Mouse (Mus musculus) right cerebral cortex, adult 2 months (tissue): ENCODE measurements around the gene Ube3b.

Experiments
- DNase-seq, 2 experiments: peaks; one replicate each; pipeline ENCODE4 v3.0.0; 2021 to 2022; ENCODE audit warnings: low spot score in 2 of 2

Gene Ube3b

GRCm38 (mm10) chr5:114373581-114373980 is 6.8 kb upstream of the Ube3b start:
- no peak for DNase-seq

DNA sequence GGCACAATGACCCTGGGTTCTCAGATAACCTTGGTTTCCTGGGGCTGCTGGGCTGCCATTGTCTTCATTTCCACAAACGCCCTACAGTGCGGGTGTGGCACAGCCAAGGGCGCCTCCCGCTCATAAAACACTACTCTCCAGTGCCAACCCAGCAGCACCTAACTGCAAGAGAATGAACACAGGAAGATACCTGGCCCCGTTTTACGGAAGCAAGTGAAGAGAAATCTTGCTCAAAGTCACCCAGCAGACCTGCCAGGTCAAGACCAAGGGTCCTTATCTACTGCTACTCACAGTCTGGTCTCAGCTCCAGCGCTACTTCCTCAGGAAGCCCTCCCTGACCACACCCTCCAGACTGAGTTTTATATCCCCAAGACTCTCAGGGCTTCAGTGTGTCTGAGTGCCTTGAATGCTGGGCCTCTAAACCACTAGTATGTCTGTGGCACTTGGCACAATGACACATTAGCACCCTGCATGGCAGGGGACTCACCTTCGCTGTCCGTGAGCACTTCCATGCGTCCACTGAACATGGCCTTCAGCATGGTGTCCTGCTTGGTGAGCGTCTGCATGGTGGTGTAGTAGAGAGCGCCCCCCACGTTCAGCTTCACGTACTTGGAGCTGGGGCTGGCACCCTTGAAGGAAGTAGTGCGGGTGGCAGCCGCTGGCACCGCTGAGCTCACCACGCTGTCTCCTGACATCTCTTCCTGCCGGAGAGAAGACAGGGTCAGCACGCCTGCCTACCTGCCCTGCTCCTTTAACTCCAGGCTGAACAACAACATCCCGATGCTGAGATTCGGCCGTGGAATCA is 5.8 kb upstream of the Ube3b start:
- DNase-seq: no peak

GRCm38 (mm10) chr5:114378177-114378920 is 2.1 kb upstream of the Ube3b start:
- DNase-seq: no peak

GRCm38 (mm10) chr5:114378936-114379335 is 1.5 kb upstream of the Ube3b start:
- no peak for DNase-seq

GRCm38 (mm10) chr5:114379763-114380162 is 644 bp upstream of the Ube3b start:
- DNase-seq: no peak

- peak in 1 of 2 experiments; percentile 27 for DNase-seq
These were observed 575 bp downstream of the Ube3b start for GRCm38 (mm10) chr5:114381013-114381351.

- DNase-seq: no peak
These were observed 2.9 kb downstream of the Ube3b start for GRCm38 (mm10) chr5:114383184-114383904.

DNA sequence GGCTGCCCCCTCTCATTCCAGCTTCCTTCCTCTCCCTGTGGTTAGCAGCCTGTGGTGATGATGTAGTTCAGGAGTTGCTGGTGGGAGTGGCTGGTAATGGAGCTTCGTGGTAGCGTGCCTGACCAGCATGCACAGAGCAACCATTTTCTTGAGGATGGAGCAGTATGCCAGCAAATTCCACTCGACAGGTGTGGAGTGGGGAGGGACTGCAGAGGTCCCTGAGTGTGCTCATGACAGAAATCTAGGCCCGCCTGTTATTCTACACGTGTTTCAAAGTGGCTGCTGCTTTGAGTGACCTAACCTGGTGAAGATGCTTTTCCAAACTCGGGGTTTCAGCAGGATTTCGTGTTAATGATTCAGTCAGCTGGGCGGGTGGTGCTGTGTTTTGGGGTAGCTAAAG is 4.0 kb downstream of the Ube3b start:
- no peak for DNase-seq

DNA sequence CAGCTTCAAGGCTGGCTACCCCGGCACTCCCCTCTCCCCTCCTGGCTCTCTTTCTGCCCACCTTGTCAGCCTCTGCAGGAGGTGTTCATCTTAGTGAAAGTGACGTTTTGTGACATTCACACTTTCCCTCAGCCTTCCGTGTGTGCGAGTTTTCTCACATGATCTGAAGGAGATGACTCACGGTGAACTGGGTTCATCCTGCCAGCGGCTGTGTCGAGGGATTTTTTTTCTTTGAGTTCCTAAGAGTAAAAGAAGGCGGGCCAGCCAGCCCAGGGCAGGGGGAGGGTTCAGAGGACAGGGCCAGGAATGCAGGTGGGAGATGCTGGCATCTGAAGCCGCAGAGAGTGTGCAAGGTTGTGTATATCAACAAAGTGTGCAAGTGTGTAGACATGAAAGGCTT is 12.8 kb downstream of the Ube3b start:
- peak in 1 of 2 experiments; percentile 17 for DNase-seq

- DNase-seq: no peak
These were observed 26.2 kb downstream of the Ube3b start for GRCm38 (mm10) chr5:114406592-114406991.

GRCm38 (mm10) chr5:114407269-114407668 is 26.9 kb downstream of the Ube3b start:
- no peak for DNase-seq

DNA sequence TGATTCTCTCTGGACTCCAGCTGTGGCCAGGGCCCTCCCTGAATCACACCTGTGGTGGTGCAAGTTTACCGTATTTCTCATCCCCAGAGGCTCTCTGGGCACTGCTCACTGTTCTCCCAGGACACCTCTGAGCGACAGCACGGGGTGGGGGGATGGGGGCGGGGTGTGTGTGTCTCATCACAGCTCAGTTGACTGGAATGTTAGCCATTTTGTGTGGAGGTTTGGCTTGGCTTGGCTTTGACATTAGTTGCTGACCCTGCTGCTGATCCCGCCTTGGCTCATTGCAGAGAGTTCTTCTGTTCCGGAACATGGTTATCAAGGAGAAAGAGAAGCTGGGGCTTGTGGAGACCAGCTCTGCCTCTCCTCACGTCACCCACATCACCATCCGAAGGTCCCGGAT is 27.4 kb downstream of the Ube3b start:
- DNase-seq: no peak

GRCm38 (mm10) chr5:114408846-114409245 is 28.4 kb downstream of the Ube3b start:
- no peak for DNase-seq

DNA sequence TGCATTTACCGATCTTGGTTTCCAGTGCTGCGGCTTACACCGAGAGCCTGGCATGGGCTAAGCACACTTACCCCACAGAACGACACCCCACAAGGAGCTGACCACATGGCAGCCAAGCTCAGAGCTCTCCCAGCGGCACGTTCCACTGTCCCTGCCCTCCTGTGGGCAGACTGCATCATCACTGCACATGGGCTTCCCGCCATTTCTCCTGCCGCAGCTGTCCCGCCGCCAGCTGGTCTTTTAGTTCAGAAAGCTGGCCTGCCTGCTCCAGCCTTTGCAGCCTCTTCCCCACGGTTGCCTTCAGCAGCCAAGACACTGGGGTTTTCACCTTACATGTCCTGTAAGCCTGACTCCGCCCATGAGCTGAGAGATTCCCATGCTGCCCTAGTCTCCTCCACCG is 30.0 kb downstream of the Ube3b start:
- no peak for DNase-seq

GRCm38 (mm10) chr5:114412361-114412998 is 32.1 kb downstream of the Ube3b start:
- no peak for DNase-seq

GRCm38 (mm10) chr5:114413067-114413735 is 32.8 kb downstream of the Ube3b start:
- no peak for DNase-seq

- DNase-seq: no peak
These were observed 35.2 kb downstream of the Ube3b start for GRCm38 (mm10) chr5:114415606-114416005.

DNA sequence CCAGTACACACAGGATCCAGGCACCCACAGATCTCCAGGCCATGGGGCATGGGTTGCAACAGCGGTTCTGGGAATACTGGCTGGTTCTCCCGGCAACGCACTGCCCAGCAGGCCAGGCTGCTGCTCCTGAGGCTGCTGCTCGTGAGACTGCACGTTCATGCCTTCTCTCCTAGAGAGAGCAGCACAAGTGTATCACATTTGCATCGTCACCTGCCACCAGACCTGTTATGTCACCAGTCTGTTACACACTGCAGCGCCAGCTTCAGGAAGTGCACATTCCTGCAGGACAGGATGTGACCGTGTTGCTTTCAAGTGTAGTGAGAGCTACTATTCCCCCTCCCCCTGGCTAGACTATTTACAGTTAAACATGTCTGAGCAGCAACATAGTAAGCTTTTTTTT is 36.4 kb downstream of the Ube3b start:
- DNase-seq: no peak

DNA sequence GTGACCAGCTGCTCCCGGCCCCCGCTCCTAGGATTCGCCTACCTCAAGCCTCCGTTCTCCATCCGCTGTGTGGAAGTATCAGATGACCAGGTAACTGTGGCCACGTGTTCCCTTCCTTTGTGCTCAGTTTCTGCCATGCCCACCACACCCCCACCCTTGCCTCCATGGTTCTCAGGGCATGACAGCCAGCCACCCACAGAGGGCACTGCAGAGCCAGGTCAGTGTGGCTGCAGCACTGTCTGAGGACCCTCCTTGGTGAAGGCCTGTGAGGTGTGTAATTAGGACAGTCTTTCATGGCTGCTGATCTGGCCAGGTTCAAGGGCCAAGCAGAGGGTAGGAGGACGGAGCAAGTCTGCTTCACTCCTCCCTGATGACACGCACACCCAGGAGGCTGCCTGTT is 38.1 kb downstream of the Ube3b start:
- DNase-seq: no peak

- DNase-seq: no peak
These were observed 41.3 kb downstream of the Ube3b start for GRCm38 (mm10) chr5:114421561-114422298.

- no peak for DNase-seq
These were observed 42.2 kb downstream of the Ube3b start for GRCm38 (mm10) chr5:114422591-114422990.
